25 mouse cellular contexts compared by ENCODE assay signal in genomic region chr14:93972174-93972837, GRCm38 (mm10).
"Had no signal": no experiment of that assay in that cellular context is flagged by ENCODE, and none has a peak within 500 bp of the region (broad histone marks: within the 10 kb centered on the region; RNA-seq: fewer than 3 reads in every experiment).

No protein-coding gene starts in this region.

- H3K9ac ChIP-seq: intestine, embryonic 15.5 days; limb, embryonic 12.5 days; limb, embryonic 15.5 days; liver, embryonic 14.5 days; liver, postnatal 0 days; midbrain, embryonic 13.5 days; neural tube, embryonic 13.5 days; stomach, embryonic 15.5 days had no signal

- DNase-seq: kidney, adult 11 months; kidney, adult 9 months; kidney, postnatal 14 days; layer of hippocampus, adult 9-11 months; left cerebral cortex, postnatal 4 days; liver, postnatal 0 days; retina, postnatal 1 day; right cerebral cortex, postnatal 25 days; spleen, adult 18-20 months; thymus, adult 18-20 months; thymus, postnatal 4 days had no signal

- H3K4me2 ChIP-seq: intestine, embryonic 15.5 days; limb, embryonic 12.5 days; limb, embryonic 15.5 days; liver, embryonic 11.5 days; midbrain, embryonic 13.5 days; neural tube, embryonic 13.5 days; stomach, embryonic 15.5 days had no signal

- H3K27ac ChIP-seq: intestine, embryonic 15.5 days; layer of hippocampus, adult 2 months; left cerebral cortex, adult 2 months; limb, embryonic 12.5 days; limb, embryonic 15.5 days; liver, embryonic 14.5 days; midbrain, embryonic 10.5 days; midbrain, embryonic 13.5 days; neural tube, embryonic 13.5 days; stomach, embryonic 15.5 days had no signal

- H3K9me3 ChIP-seq: intestine, embryonic 15.5 days; limb, embryonic 12.5 days; limb, embryonic 15.5 days; megakaryocyte, embryonic 14.5 days; midbrain, embryonic 10.5 days; midbrain, embryonic 13.5 days; neural tube, embryonic 13.5 days; stomach, embryonic 15.5 days had no signal

- ATAC-seq: intestine, embryonic 15.5 days; liver, postnatal 0 days; midbrain, embryonic 13.5 days; midbrain, embryonic 16.5 days had no signal

- H3K36me3 ChIP-seq: intestine, embryonic 15.5 days; limb, embryonic 12.5 days; limb, embryonic 15.5 days; midbrain, embryonic 10.5 days; midbrain, embryonic 13.5 days; neural tube, embryonic 13.5 days; stomach, embryonic 15.5 days had no signal

- H3K4me3 ChIP-seq: intestine, embryonic 15.5 days; layer of hippocampus, adult 2 months; left cerebral cortex, adult 2 months; limb, embryonic 12.5 days; limb, embryonic 15.5 days; megakaryocyte, embryonic 14.5 days; midbrain, embryonic 10.5 days; midbrain, embryonic 13.5 days; myocyte; neural tube, embryonic 13.5 days; stomach, embryonic 15.5 days had no signal

- H3K4me1 ChIP-seq: intestine, embryonic 15.5 days; limb, embryonic 12.5 days; limb, embryonic 15.5 days; megakaryocyte, embryonic 14.5 days; midbrain, embryonic 10.5 days; midbrain, embryonic 13.5 days; neural tube, embryonic 13.5 days; stomach, embryonic 15.5 days had no signal

- H3K27me3 ChIP-seq: intestine, embryonic 15.5 days; limb, embryonic 12.5 days; limb, embryonic 15.5 days; megakaryocyte, embryonic 14.5 days; midbrain, embryonic 13.5 days; neural tube, embryonic 13.5 days; stomach, embryonic 15.5 days had no signal
